Mouse (Mus musculus): ENCODE measurements around the gene Itga7. TPM values are rescaled to one million over a fixed set of nuclear protein-coding genes. Genes with fewer than 3 reads are reported as not detected.

Itga7 gene
- polyA plus RNA-seq, 1 experiment from 2014 or later: 3.6 TPM

- Histone ChIP-seq H3K36me3 (no peaks in the 10 kb centered on the region), H3K4me2 (replicated peaks) (no peak overlapping the region), H3K9me3 (replicated peaks) (no peaks in the 10 kb centered on the region), H3K27me3 (peaks cover 21% of the 10 kb centered on the region), H3K4me3 (no peak overlapping the region), H3K4me1 (peaks cover 11% of the 10 kb centered on the region), H3K27ac (no peak overlapping the region), H3K9ac (no peak overlapping the region)
- ATAC-seq (ENCODE audit: low FRiP score): no peak
- WGBS: 85% methylated on average over 6 of the region's 6 CpGs
Measured at GRCm38 (mm10) chr10:128899759-128900490, 33.7 kb upstream of the Itga7 start.

DNA sequence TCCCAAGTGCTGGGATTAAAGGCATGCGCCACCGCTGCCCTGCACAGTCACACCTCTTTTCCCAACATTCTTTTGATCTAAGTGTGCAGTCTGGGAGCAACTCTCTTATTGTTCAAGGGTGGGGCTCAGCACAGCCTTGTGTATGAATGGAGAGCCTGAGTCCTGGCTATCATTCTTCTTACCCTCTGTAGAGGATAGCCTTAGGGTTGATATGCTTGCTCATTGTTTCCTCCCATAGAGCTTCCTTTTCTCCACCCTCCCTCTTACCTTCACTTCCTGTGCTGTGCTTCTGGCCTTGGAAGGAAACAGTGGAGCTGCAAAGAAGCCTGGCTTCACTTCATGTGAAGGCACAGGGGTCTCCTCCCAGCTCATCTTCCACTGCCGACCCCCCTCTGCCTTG lies 32.9 kb upstream of the Itga7 start, which contains the start of gene Cd63:
Cd63 (plus strand) TSS at position 292 of the 400 bp plus-strand sequence.
- H3K4me3 ChIP-seq: no peak within 1 kb of the TSS
- peaks cover 19% of the 10 kb centered on the region for H3K27me3 ChIP-seq
- 82% methylated on average over 3 of the region's 3 CpGs for WGBS
- no peak within 1 kb of the TSS for H3K27ac ChIP-seq
- no peak within 1 kb of the TSS for H3K9ac ChIP-seq
- no peaks in the 10 kb centered on the region for H3K9me3 ChIP-seq (replicated peaks)
- no peak within 1 kb of the TSS for H3K4me2 ChIP-seq (replicated peaks)
- ATAC-seq (ENCODE audit: low FRiP score): no peak
- H3K36me3 ChIP-seq: no peaks in the 10 kb centered on the region
- H3K4me1 ChIP-seq: peaks cover 10% of the 10 kb centered on the region

DNA sequence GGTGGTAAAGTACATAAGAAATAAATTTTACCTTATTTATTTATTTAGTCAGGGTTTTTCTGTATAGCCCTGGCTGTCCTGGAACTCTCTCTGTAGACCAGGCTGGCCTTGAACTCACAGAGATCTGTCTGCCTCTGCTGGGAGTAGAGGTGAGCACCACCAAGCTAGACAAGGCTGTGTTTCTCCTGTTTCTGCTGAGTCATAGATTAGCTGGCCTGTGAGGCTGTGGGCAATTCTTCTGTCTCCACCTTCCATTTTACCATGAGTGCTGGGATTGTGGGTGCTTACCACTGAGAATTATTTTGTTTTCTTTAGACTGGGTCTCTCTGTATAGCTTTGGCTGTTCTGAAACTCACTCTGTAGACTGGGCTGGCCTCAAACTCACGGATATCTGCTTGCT lies 32.2 kb upstream of the Itga7 start:
- H3K27ac ChIP-seq: no peak overlapping the region
- no peaks in the 10 kb centered on the region for H3K36me3 ChIP-seq
- peaks cover 12% of the 10 kb centered on the region for H3K27me3 ChIP-seq
- peaks cover 4% of the 10 kb centered on the region; the same call in 1 of the 2 replicates for H3K4me1 ChIP-seq
- no peaks in the 10 kb centered on the region for H3K9me3 ChIP-seq (replicated peaks)
- H3K9ac ChIP-seq: no peak overlapping the region
- 71% methylated on average over 1 of the region's 1 CpGs for WGBS
- H3K4me3 ChIP-seq: no peak overlapping the region
- ATAC-seq (ENCODE audit: low FRiP score): no peak
- H3K4me2 ChIP-seq (replicated peaks): no peak overlapping the region

GRCm38 (mm10) chr10:128902409-128902988 lies 31.1 kb upstream of the Itga7 start:
- WGBS: 82% methylated on average over 3 of the region's 3 CpGs

DNA sequence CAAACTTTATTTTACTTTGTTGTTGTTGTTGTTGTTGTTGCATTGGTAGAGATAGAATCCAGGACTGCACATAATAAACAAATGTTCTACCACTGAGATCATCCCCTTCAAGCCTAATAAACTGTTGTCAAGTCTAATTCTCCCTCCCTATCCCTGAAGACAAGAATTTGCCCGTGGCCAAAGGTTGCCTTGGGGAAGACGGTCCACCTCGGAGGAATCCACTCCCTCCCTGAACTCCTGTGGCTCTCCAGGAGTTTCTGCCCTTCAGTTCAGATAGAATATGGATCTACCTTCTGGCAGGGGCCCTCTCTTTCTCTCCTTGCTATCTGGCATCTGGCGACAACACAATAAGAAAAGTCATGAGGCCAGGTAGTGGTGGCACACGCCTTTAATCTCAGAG lies 28.8 kb upstream of the Itga7 start:
- H3K4me3 ChIP-seq: no peak overlapping the region
- ATAC-seq (ENCODE audit: low FRiP score): no peak
- no peak overlapping the region for H3K4me2 ChIP-seq (replicated peaks)
- no peaks in the 10 kb centered on the region for H3K9me3 ChIP-seq (replicated peaks)
- H3K36me3 ChIP-seq: no peaks in the 10 kb centered on the region
- WGBS: 67% methylated on average over 5 of the region's 5 CpGs
- no peaks in the 10 kb centered on the region; the same call in 1 of the 2 replicates for H3K27me3 ChIP-seq
- H3K27ac ChIP-seq: no peak overlapping the region
- peaks cover 7% of the 10 kb centered on the region; the same call in 1 of the 2 replicates for H3K4me1 ChIP-seq
- no peak overlapping the region for H3K9ac ChIP-seq

More at GRCm38 (mm10) chr10:128902409-128902988, 31.1 kb upstream of the Itga7 start:
- no peak for ATAC-seq (ENCODE audit: low FRiP score)
- H3K9me3 ChIP-seq (replicated peaks): no peaks in the 10 kb centered on the region
- H3K27ac ChIP-seq: no peak overlapping the region
- no peaks in the 10 kb centered on the region for H3K36me3 ChIP-seq
- H3K27me3 ChIP-seq: peaks cover 3% of the 10 kb centered on the region
- H3K9ac ChIP-seq: no peak overlapping the region
- no peak overlapping the region for H3K4me2 ChIP-seq (replicated peaks)
- H3K4me1 ChIP-seq: no peaks in the 10 kb centered on the region
- no peak overlapping the region for H3K4me3 ChIP-seq

- H3K9ac ChIP-seq: peak overlapping the region; percentile 87
- no peaks in the 10 kb centered on the region for H3K9me3 ChIP-seq (replicated peaks)
- H3K4me2 ChIP-seq (replicated peaks): peak overlapping the region; percentile 85
- no peak; the same call in 1 of the 2 replicates for ATAC-seq (ENCODE audit: low FRiP score)
- 58% methylated on average over 13 of the region's 13 CpGs for WGBS
- H3K4me3 ChIP-seq: peak overlapping the region; percentile 81
- 0 out of 2 replicates have a peak, but pooled peaks cover under 1% of the 10 kb centered on the region for H3K36me3 ChIP-seq
- H3K4me1 ChIP-seq: peaks cover 13% of the 10 kb centered on the region; the same call in 1 of the 2 replicates
- peak overlapping the region; percentile 75 for H3K27ac ChIP-seq
- H3K27me3 ChIP-seq: peaks cover 3% of the 10 kb centered on the region; the same call in 1 of the 2 replicates
Measured at GRCm38 (mm10) chr10:128908778-128909448, 24.7 kb upstream of the Itga7 start.

- peak overlapping the region; percentile 75 for H3K27ac ChIP-seq
- peak overlapping the region; percentile 81 for H3K4me3 ChIP-seq
- 0 out of 2 replicates have a peak, but pooled peaks cover 7% of the 10 kb centered on the region for H3K36me3 ChIP-seq
- H3K4me1 ChIP-seq: peaks cover 13% of the 10 kb centered on the region; the same call in 1 of the 2 replicates
- H3K9me3 ChIP-seq (replicated peaks): no peaks in the 10 kb centered on the region
- H3K4me2 ChIP-seq (replicated peaks): peak overlapping the region; percentile 85
- peak; percentile 75 for ATAC-seq (ENCODE audit: low FRiP score)
- WGBS: 0% methylated on average over 34 of the region's 41 CpGs
- peak overlapping the region; percentile 87 for H3K9ac ChIP-seq
- H3K27me3 ChIP-seq: peaks cover 3% of the 10 kb centered on the region; the same call in 1 of the 2 replicates
Measured at GRCm38 (mm10) chr10:128909567-128910028, 24.0 kb upstream of the Itga7 start.

DNA sequence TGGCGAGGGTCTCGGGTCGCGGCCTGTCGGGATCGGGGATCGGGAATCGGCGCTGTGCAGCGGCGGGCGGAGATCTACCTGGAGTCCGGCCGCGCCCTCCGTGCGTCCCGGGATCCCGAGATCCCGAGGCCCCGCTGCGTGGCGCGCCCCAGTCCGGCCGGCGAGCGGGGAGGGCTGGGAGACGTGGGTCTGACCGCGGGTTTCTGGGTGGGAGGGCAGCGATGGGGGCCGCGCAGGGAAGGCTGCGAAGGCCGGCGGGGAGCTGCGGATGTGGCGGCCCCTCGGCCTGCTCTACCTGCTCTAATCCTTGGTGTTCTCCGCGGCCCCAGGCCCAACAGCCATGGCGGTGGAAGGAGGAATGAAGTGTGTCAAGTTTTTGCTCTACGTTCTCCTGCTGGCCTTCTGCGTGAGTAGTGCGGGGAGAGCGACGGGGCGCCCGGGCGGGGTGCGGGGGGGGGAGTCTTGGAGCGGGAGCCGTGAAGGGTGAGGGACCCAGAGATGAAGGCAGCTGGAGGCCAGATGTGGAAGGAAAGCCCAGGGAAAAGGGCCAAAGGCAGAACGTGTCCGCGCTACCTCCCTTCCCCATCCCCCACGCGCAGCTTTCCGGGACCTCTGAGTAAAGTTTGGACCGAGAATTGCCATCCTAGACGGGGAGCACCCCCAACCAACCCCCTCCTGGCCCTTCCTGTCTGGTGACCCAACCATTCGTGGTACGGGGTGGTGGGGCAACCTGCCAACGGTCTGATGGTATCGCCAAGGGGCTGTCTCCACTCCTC lies 23.4 kb upstream of the Itga7 start:
- 3% methylated on average over 60 of the region's 66 CpGs for WGBS
- Histone ChIP-seq H3K9ac (peak overlapping the region; percentile 87), H3K4me1 (peaks cover 13% of the 10 kb centered on the region; the same call in 1 of the 2 replicates), H3K4me3 (peak overlapping the region; percentile 81), H3K36me3 (0 out of 2 replicates have a peak, but pooled peaks cover 9% of the 10 kb centered on the region), H3K9me3 (replicated peaks) (no peaks in the 10 kb centered on the region), H3K27ac (peak overlapping the region; percentile 75), H3K4me2 (replicated peaks) (peak overlapping the region; percentile 85), H3K27me3 (peaks cover 3% of the 10 kb centered on the region; the same call in 1 of the 2 replicates)
- ATAC-seq (ENCODE audit: low FRiP score): peak; percentile 17

DNA sequence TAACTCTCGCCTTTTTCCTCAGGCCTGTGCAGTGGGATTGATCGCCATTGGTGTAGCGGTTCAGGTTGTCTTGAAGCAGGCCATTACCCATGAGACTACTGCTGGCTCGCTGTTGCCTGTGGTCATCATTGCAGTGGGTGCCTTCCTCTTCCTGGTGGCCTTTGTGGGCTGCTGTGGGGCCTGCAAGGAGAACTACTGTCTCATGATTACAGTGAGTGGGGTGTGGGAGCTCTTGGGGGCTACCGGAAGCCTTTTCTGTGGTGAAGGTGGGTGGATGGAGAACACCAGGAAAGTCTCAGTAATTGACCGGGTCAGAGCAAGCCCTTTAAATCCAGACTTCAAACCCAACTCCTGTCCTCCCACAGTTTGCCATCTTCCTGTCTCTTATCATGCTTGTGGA lies 22.2 kb upstream of the Itga7 start:
- no peak for ATAC-seq (ENCODE audit: low FRiP score)
- peaks cover 13% of the 10 kb centered on the region; the same call in 1 of the 2 replicates for H3K4me1 ChIP-seq
- 93% methylated on average over 6 of the region's 6 CpGs for WGBS
- no peak overlapping the region for H3K27ac ChIP-seq
- H3K4me3 ChIP-seq: 0 out of 2 replicates have a peak overlapping the region, but pooled peaks have one; percentile 81
- H3K27me3 ChIP-seq: peaks cover 3% of the 10 kb centered on the region; the same call in 1 of the 2 replicates
- H3K9ac ChIP-seq: no peak overlapping the region
- no peaks in the 10 kb centered on the region for H3K9me3 ChIP-seq (replicated peaks)
- 0 out of 2 replicates have a peak, but pooled peaks cover 13% of the 10 kb centered on the region for H3K36me3 ChIP-seq
- peak overlapping the region; percentile 85 for H3K4me2 ChIP-seq (replicated peaks)

DNA sequence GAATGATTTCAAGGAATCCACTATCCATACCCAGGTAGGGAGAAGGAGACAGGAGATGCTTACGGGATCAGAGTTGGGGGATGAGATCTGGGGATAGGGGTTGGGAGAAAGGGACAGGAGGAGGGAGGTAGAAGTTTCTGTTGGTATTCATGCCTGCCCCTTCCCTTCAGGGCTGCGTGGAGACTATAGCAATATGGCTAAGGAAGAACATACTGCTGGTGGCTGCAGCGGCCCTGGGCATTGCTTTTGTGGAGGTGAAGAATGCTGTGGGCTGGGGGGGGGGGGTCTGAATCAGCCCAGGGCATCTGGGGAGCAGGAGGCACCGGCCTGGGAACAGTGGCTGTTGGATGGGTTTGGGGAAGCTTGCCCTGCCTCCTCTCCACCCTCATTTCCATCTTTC lies 21.4 kb upstream of the Itga7 start:
- Histone ChIP-seq H3K4me2 (replicated peaks) (no peak overlapping the region), H3K9me3 (replicated peaks) (no peaks in the 10 kb centered on the region), H3K27me3 (peaks cover 3% of the 10 kb centered on the region; the same call in 1 of the 2 replicates), H3K9ac (no peak overlapping the region), H3K27ac (no peak overlapping the region), H3K4me1 (peaks cover 13% of the 10 kb centered on the region; the same call in 1 of the 2 replicates), H3K36me3 (peaks cover 21% of the 10 kb centered on the region), H3K4me3 (no peak overlapping the region)
- 93% methylated on average over 3 of the region's 4 CpGs for WGBS
- ATAC-seq (ENCODE audit: low FRiP score): no peak

DNA sequence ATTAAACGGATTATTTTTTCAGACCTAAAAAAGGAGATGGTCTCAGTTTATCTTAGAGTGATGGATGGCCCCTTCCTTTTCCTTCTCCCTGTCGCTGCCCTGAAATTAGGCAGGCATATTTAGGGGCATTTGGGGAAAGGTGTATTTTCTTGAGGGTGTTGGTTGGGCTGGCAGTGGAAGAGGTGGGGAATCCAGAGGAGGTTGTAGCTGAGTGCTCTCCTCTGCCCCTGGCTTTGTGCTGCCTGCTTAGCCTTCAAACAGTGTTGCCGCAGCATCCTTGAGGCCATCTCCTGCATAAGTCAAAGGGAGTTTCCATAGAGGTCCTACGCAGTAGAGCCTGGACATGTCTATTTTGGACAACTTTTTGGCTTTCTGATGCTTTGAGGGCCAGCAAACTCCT lies 20.8 kb upstream of the Itga7 start:
- no peak for ATAC-seq (ENCODE audit: low FRiP score)
- 87% methylated on average over 4 of the region's 4 CpGs for WGBS
- H3K36me3 ChIP-seq: peaks cover 26% of the 10 kb centered on the region

More for the DNA sequence above, 20.8 kb upstream of the Itga7 start:
- H3K4me3 ChIP-seq: no peak overlapping the region
- H3K4me1 ChIP-seq: peaks cover 13% of the 10 kb centered on the region; the same call in 1 of the 2 replicates
- no peak overlapping the region for H3K4me2 ChIP-seq (replicated peaks)
- no peaks in the 10 kb centered on the region for H3K9me3 ChIP-seq (replicated peaks)
- H3K27ac ChIP-seq: no peak overlapping the region
- no peak overlapping the region for H3K9ac ChIP-seq
- H3K27me3 ChIP-seq: peaks cover 3% of the 10 kb centered on the region; the same call in 1 of the 2 replicates
